Mouse (Mus musculus): ENCODE data around the gene Ybx1. TPM values are rescaled to one million over a fixed set of nuclear protein-coding genes. Genes with fewer than 3 reads are reported as not detected.

Ybx1 gene
- polyA plus RNA-seq, 1 experiment from 2014 or later: 1,250 TPM

GRCm38 (mm10) chr4:119261087-119261713 lies 33.2 kb downstream of the Ybx1 start:
- no peak overlapping the region for H3K4me3 ChIP-seq (ENCODE audit: low read depth, low read length)
- 70% methylated on average over 7 of the region's 7 CpGs for WGBS
- ATAC-seq (ENCODE audit: insufficient read depth, low FRiP score, low TSS enrichment): no peak
- H3K27me3 ChIP-seq (ENCODE audit: control insufficient read depth, insufficient read depth, low read length): no peaks in the 10 kb centered on the region
- no peak overlapping the region for H3K9ac ChIP-seq (ENCODE audit: low read length)
- no peaks in the 10 kb centered on the region for H3K9me3 ChIP-seq (ENCODE audit: control insufficient read depth, low read length)
- no peak overlapping the region for H3K4me2 ChIP-seq (ENCODE audit: low read depth)
- H3K4me1 ChIP-seq (ENCODE audit: control insufficient read depth, insufficient read depth, low read length): no peaks in the 10 kb centered on the region
- H3K27ac ChIP-seq (ENCODE audit: low read depth, low read length): no peak overlapping the region
- DNase-seq (ENCODE audit: low spot score): no peak
- no peaks in the 10 kb centered on the region for H3K36me3 ChIP-seq (ENCODE audit: control insufficient read depth, insufficient read depth, low read length)

DNA sequence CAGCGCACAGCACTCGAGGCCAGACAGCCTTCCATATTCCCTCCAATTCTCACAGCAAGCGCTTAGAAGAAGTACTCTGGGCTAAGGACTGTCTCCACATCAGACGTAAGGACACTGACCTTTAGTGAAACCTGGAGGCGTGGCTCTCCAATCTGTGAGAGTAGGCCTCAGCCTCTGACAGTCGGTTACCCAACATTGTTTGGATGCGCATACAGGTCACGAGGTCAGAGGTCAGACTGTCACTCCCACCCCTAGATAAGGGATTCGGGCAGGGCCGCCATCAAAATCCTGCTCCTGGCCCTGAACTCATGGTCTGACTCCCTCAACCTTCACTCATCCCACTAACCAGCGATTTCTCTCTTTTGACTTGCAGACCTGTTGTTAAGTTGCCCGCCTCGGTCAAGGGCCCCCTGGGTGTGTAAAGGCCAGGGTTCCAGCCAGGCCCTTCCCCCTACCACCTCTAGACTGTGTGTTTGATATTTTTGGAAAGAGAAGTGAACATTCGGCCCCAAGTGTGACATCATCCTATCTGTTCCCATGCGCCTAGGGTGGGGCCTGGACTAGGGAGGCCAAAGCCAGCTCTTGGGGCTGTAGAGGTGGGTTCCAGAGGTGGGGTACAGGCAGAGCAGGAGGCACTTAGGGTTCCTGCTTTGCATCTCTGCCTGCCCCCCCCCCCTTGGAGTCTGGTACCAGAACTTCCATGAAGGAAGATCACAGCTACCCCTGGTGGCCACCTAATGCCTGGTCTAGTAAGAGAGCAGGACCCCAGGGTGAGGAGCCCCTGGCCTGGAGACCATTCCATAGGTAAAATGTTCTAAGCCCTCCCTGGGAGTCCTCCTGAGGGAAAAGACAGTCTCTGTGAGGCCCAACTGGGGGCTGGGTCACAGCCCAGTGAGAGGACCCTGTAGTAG lies 34.8 kb downstream of the Ybx1 start:
- no peak overlapping the region for H3K4me3 ChIP-seq (ENCODE audit: low read depth, low read length)
- no peaks in the 10 kb centered on the region for H3K27me3 ChIP-seq (ENCODE audit: control insufficient read depth, insufficient read depth, low read length)
- no peak overlapping the region for H3K9ac ChIP-seq (ENCODE audit: low read length)
- no peaks in the 10 kb centered on the region for H3K4me1 ChIP-seq (ENCODE audit: control insufficient read depth, insufficient read depth, low read length)
- no peaks in the 10 kb centered on the region for H3K9me3 ChIP-seq (ENCODE audit: control insufficient read depth, low read length)
- ATAC-seq (ENCODE audit: insufficient read depth, low FRiP score, low TSS enrichment) (no peak), DNase-seq (ENCODE audit: low spot score) (no peak)
- 83% methylated on average over 15 of the region's 15 CpGs for WGBS
- no peaks in the 10 kb centered on the region for H3K36me3 ChIP-seq (ENCODE audit: control insufficient read depth, insufficient read depth, low read length)
- H3K27ac ChIP-seq (ENCODE audit: low read depth, low read length): no peak overlapping the region
- H3K4me2 ChIP-seq (ENCODE audit: low read depth): no peak overlapping the region

- H3K4me2 ChIP-seq (ENCODE audit: low read depth): no peak overlapping the region
- 80% methylated on average over 6 of the region's 6 CpGs for WGBS
- ATAC-seq (ENCODE audit: insufficient read depth, low FRiP score, low TSS enrichment) (no peak), DNase-seq (ENCODE audit: low spot score) (no peak)
- no peaks in the 10 kb centered on the region for H3K27me3 ChIP-seq (ENCODE audit: control insufficient read depth, insufficient read depth, low read length)
- no peaks in the 10 kb centered on the region for H3K4me1 ChIP-seq (ENCODE audit: control insufficient read depth, insufficient read depth, low read length)
- H3K9me3 ChIP-seq (ENCODE audit: control insufficient read depth, low read length): no peaks in the 10 kb centered on the region
- no peaks in the 10 kb centered on the region for H3K36me3 ChIP-seq (ENCODE audit: control insufficient read depth, insufficient read depth, low read length)
- H3K4me3 ChIP-seq (ENCODE audit: low read depth, low read length): no peak overlapping the region
- no peak overlapping the region for H3K9ac ChIP-seq (ENCODE audit: low read length)
- no peak overlapping the region for H3K27ac ChIP-seq (ENCODE audit: low read depth, low read length)
These were observed 37.3 kb downstream of the Ybx1 start for GRCm38 (mm10) chr4:119257083-119257482.

GRCm38 (mm10) chr4:119255351-119255750 lies 39.1 kb downstream of the Ybx1 start, which contains the start of gene Cldn19:
TSS of gene Cldn19 (plus strand) at chr4:119255414.
- no peak for ATAC-seq (ENCODE audit: insufficient read depth, low FRiP score, low TSS enrichment)
- H3K9ac ChIP-seq (ENCODE audit: low read length): 0 out of 2 replicates have a peak within 1 kb of the TSS, but pooled peaks have one; percentile 3
- H3K4me3 ChIP-seq (ENCODE audit: low read depth, low read length): no peak within 1 kb of the TSS
- no peak for DNase-seq (ENCODE audit: low spot score)
- H3K4me1 ChIP-seq (ENCODE audit: control insufficient read depth, insufficient read depth, low read length): no peaks in the 10 kb centered on the region
- WGBS: 79% methylated on average over 12 of the region's 12 CpGs
- no peaks in the 10 kb centered on the region for H3K9me3 ChIP-seq (ENCODE audit: control insufficient read depth, low read length)
- H3K27me3 ChIP-seq (ENCODE audit: control insufficient read depth, insufficient read depth, low read length): no peaks in the 10 kb centered on the region
- H3K27ac ChIP-seq (ENCODE audit: low read depth, low read length): no peak within 1 kb of the TSS
- no peaks in the 10 kb centered on the region for H3K36me3 ChIP-seq (ENCODE audit: control insufficient read depth, insufficient read depth, low read length)
- no peak within 1 kb of the TSS for H3K4me2 ChIP-seq (ENCODE audit: low read depth)

GRCm38 (mm10) chr4:119254012-119254618 lies 40.3 kb downstream of the Ybx1 start:
- no peak overlapping the region for H3K4me3 ChIP-seq (ENCODE audit: low read depth, low read length)
- no peaks in the 10 kb centered on the region for H3K27me3 ChIP-seq (ENCODE audit: control insufficient read depth, insufficient read depth, low read length)
- no peak overlapping the region for H3K4me2 ChIP-seq (ENCODE audit: low read depth)
- no peak overlapping the region for H3K27ac ChIP-seq (ENCODE audit: low read depth, low read length)
- peak; percentile 50; the same call in 1 of the 2 replicates for ATAC-seq (ENCODE audit: insufficient read depth, low FRiP score, low TSS enrichment)
- no peaks in the 10 kb centered on the region for H3K36me3 ChIP-seq (ENCODE audit: control insufficient read depth, insufficient read depth, low read length)
- DNase-seq (ENCODE audit: low spot score): no peak
- H3K9ac ChIP-seq (ENCODE audit: low read length): 0 out of 2 replicates have a peak overlapping the region, but pooled peaks have one; percentile 3
- no peaks in the 10 kb centered on the region for H3K4me1 ChIP-seq (ENCODE audit: control insufficient read depth, insufficient read depth, low read length)
- 44% methylated on average over 9 of the region's 9 CpGs for WGBS
- H3K9me3 ChIP-seq (ENCODE audit: control insufficient read depth, low read length): no peaks in the 10 kb centered on the region

DNA sequence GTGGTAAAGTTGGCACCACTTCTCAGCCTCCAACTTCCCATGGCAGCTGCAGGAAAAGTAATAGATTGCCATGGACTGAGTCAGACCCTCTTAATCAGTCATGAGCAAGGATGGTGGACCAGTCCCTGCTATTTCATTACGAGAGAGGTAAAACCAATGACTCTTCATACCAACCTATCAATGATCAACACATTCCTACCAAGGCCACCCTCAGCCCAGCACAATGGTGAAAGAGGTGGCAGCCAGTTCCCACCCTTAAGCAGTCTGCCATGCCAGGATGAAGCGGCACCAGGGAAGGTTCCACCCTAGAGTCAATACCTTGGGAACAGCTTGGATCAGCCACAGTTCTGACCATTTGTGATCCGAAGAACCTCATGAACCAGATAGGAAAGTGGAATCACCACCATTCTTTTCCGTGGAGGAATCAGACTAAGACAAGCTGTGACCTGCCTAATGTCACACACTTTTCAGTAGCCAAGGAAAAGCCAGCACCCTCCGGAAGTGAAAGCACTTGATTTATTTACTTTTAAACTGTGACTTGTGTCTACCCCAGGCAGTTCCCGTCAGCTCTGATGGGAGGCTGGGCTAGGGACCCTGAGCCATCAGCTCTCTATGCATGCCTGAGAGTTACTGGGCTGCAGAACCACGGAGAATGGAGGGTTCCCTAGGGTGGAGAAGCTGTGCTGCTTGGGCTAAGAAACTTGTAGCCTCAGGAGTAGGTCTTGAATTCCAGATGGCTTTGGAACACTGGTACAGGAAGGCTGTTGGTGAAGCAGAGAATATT lies 42.2 kb downstream of the Ybx1 start:
- H3K4me2 ChIP-seq (ENCODE audit: low read depth): no peak overlapping the region
- peaks cover 2% of the 10 kb centered on the region; the same call in 1 of the 2 replicates for H3K36me3 ChIP-seq (ENCODE audit: control insufficient read depth, insufficient read depth, low read length)

DNA sequence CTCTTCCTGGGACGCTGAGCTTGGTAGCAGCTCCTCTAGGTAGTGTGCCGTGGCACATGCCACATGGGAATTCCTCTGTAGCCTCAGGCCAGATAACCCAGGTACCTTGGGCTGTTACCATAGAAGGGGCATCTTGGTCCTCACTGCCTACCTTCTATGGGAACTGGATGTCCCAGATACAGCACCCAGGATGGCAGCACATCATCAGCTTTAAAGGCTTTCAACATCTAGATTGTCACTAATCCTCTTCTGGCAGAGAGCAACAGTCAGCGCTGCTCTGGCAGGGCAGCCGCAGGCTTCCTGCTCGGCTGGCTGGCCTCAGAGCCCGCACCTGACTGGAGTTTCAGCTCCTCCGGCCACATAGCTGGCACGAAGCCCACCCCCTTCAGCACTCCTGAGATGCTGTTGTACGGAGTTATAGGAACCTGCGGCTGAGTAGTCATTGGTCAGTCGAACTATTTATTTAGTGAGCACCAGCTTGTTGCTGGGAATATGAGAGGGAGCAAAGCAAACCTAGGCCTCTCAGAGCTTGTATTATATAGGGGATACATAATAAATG lies 45.9 kb downstream of the Ybx1 start:
- Histone ChIP-seq H3K36me3 (ENCODE audit: control insufficient read depth, insufficient read depth, low read length) (peaks cover 2% of the 10 kb centered on the region; the same call in 1 of the 2 replicates), H3K4me1 (ENCODE audit: control insufficient read depth, insufficient read depth, low read length) (peaks cover 4% of the 10 kb centered on the region; the same call in 1 of the 2 replicates), H3K4me2 (ENCODE audit: low read depth) (no peak overlapping the region), H3K27me3 (ENCODE audit: control insufficient read depth, insufficient read depth, low read length) (no peaks in the 10 kb centered on the region), H3K4me3 (ENCODE audit: low read depth, low read length) (no peak overlapping the region), H3K9ac (ENCODE audit: low read length) (no peak overlapping the region), H3K9me3 (ENCODE audit: control insufficient read depth, low read length) (no peaks in the 10 kb centered on the region), H3K27ac (ENCODE audit: low read depth, low read length) (no peak overlapping the region)
- no peak for DNase-seq (ENCODE audit: low spot score)
- no peak for ATAC-seq (ENCODE audit: insufficient read depth, low FRiP score, low TSS enrichment)
- 93% methylated on average over 11 of the region's 11 CpGs for WGBS

More for the DNA sequence above, 42.2 kb downstream of the Ybx1 start:
- ATAC-seq (ENCODE audit: insufficient read depth, low FRiP score, low TSS enrichment): no peak
- no peak for DNase-seq (ENCODE audit: low spot score)
- H3K9me3 ChIP-seq (ENCODE audit: control insufficient read depth, low read length): no peaks in the 10 kb centered on the region
- 69% methylated on average over 7 of the region's 7 CpGs for WGBS
- H3K9ac ChIP-seq (ENCODE audit: low read length): no peak overlapping the region
- H3K4me3 ChIP-seq (ENCODE audit: low read depth, low read length): no peak overlapping the region
- H3K27me3 ChIP-seq (ENCODE audit: control insufficient read depth, insufficient read depth, low read length): no peaks in the 10 kb centered on the region
- no peak overlapping the region for H3K27ac ChIP-seq (ENCODE audit: low read depth, low read length)
- peaks cover 4% of the 10 kb centered on the region; the same call in 1 of the 2 replicates for H3K4me1 ChIP-seq (ENCODE audit: control insufficient read depth, insufficient read depth, low read length)
